In genomic region chr10:111530398-111530797, GRCm38 (mm10) we compare ENCODE assay signal across 24 mouse cellular contexts. TPM values are rescaled to one million over a fixed set of nuclear protein-coding genes. Genes with fewer than 3 reads are reported as not detected.
DNase-seq lines count a peak whose midpoint lies in the region; ATAC-seq and TF ChIP-seq lines count a peak whose summit lies in the region.
"Had no signal": no experiment of that assay in that cellular context is flagged by ENCODE, and none has a peak within 500 bp of the region (broad histone marks: within the 10 kb centered on the region; RNA-seq: fewer than 3 reads in every experiment).

No protein-coding gene starts in this region.

- H3K9me3 ChIP-seq in intestine, embryonic 15.5 days = no peaks in the 10 kb centered on the region
- no peaks in the 10 kb centered on the region for H3K9me3 ChIP-seq in intestine, postnatal 0 days (ENCODE audit: control insufficient read depth)
- H3K9me3 ChIP-seq in stomach, embryonic 15.5 days = no peaks in the 10 kb centered on the region
- no peaks in the 10 kb centered on the region for H3K9me3 ChIP-seq in stomach, postnatal 0 days (ENCODE audit: control insufficient read depth, low read length)
- no peaks in the 10 kb centered on the region for H3K9me3 ChIP-seq in liver, embryonic 11.5 days (ENCODE audit: control insufficient read depth, low read length)
- H3K9me3 ChIP-seq: embryonic facial prominence, embryonic 13.5 days; embryonic facial prominence, embryonic 15.5 days; forebrain, embryonic 10.5 days; forebrain, embryonic 12.5 days had no signal

- no peak overlapping the region for H3K27ac ChIP-seq in intestine, embryonic 15.5 days
- H3K27ac ChIP-seq in intestine, postnatal 0 days (ENCODE audit: low read depth, low read length) = no peak overlapping the region
- H3K27ac ChIP-seq in stomach, embryonic 15.5 days = no peak overlapping the region
- H3K27ac ChIP-seq in stomach, postnatal 0 days (replicated peaks) = no peak overlapping the region
- H3K27ac ChIP-seq in liver, embryonic 11.5 days (ENCODE audit: low read depth, low read length) = no peak overlapping the region
- H3K27ac ChIP-seq: embryonic facial prominence, embryonic 13.5 days; embryonic facial prominence, embryonic 15.5 days; forebrain, embryonic 10.5 days; forebrain, embryonic 12.5 days had no signal

- no peaks in the 10 kb centered on the region for H3K27me3 ChIP-seq in intestine, embryonic 15.5 days (replicated peaks)
- H3K27me3 ChIP-seq in intestine, postnatal 0 days (replicated peaks; ENCODE audit: control insufficient read depth, insufficient read depth, low read length) = no peaks in the 10 kb centered on the region
- no peaks in the 10 kb centered on the region for H3K27me3 ChIP-seq in stomach, embryonic 15.5 days (replicated peaks)
- no peaks in the 10 kb centered on the region for H3K27me3 ChIP-seq in stomach, postnatal 0 days (ENCODE audit: control insufficient read depth, insufficient read depth, low read length)
- no peaks in the 10 kb centered on the region for H3K27me3 ChIP-seq in liver, embryonic 11.5 days (replicated peaks; ENCODE audit: control insufficient read depth, insufficient read depth, low read length)
- H3K27me3 ChIP-seq: embryonic facial prominence, embryonic 13.5 days; embryonic facial prominence, embryonic 15.5 days; forebrain, embryonic 12.5 days had no signal

- 0 out of 2 replicates have a peak, but pooled peaks cover 9% of the 10 kb centered on the region for H3K4me1 ChIP-seq in intestine, embryonic 15.5 days (replicated peaks)
- H3K4me1 ChIP-seq in intestine, postnatal 0 days (replicated peaks; ENCODE audit: control insufficient read depth, insufficient read depth, low read length) = no peaks in the 10 kb centered on the region
- no peaks in the 10 kb centered on the region for H3K4me1 ChIP-seq in stomach, embryonic 15.5 days
- H3K4me1 ChIP-seq in stomach, postnatal 0 days (replicated peaks; ENCODE audit: control insufficient read depth, insufficient read depth) = no peaks in the 10 kb centered on the region
- H3K4me1 ChIP-seq in liver, embryonic 11.5 days (replicated peaks; ENCODE audit: control insufficient read depth, insufficient read depth, low read length) = no peaks in the 10 kb centered on the region
- H3K4me1 ChIP-seq: forebrain, embryonic 12.5 days had no signal

- no peak for TF ChIP-seq EP300 in stomach, postnatal 0 days (optimal IDR thresholded peaks at IDR 0.05)

- no peaks in the 10 kb centered on the region for H3K36me3 ChIP-seq in intestine, embryonic 15.5 days
- no peaks in the 10 kb centered on the region for H3K36me3 ChIP-seq in intestine, postnatal 0 days (ENCODE audit: control insufficient read depth, insufficient read depth)
- H3K36me3 ChIP-seq in stomach, embryonic 15.5 days = no peaks in the 10 kb centered on the region
- no peaks in the 10 kb centered on the region for H3K36me3 ChIP-seq in stomach, postnatal 0 days (ENCODE audit: control insufficient read depth, insufficient read depth, low read length)
- no peaks in the 10 kb centered on the region for H3K36me3 ChIP-seq in liver, embryonic 11.5 days (ENCODE audit: control insufficient read depth, insufficient read depth, low read length)
- H3K36me3 ChIP-seq: embryonic facial prominence, embryonic 13.5 days; embryonic facial prominence, embryonic 15.5 days; forebrain, embryonic 10.5 days; forebrain, embryonic 12.5 days had no signal

- 42% methylated on average over 7 of the region's 7 CpGs for WGBS in intestine, embryonic 15.5 days
- WGBS in intestine, postnatal 0 days = 37% methylated on average over 7 of the region's 7 CpGs
- 48% methylated on average over 7 of the region's 7 CpGs for WGBS in stomach, embryonic 15.5 days
- 51% methylated on average over 7 of the region's 7 CpGs for WGBS in stomach, postnatal 0 days
- 77% methylated on average over 7 of the region's 7 CpGs for WGBS in liver, embryonic 11.5 days

- peak; percentile 72 for ATAC-seq in intestine, embryonic 15.5 days
- ATAC-seq in intestine, postnatal 0 days = peak; percentile 62
- ATAC-seq in stomach, embryonic 15.5 days (ENCODE audit: insufficient read depth, low FRiP score, low read depth) = peak; percentile 65
- peak; percentile 37; the same call in 1 of the 2 replicates for ATAC-seq in stomach, postnatal 0 days (ENCODE audit: low FRiP score, low TSS enrichment)
- no peak for ATAC-seq in liver, embryonic 11.5 days (replicated peaks; ENCODE audit: low FRiP score)
- ATAC-seq: forebrain, embryonic 14.5 days; forebrain, postnatal 0 days had no signal

- H3K4me3 ChIP-seq in intestine, embryonic 15.5 days (replicated peaks) = no peak overlapping the region
- no peak overlapping the region for H3K4me3 ChIP-seq in intestine, postnatal 0 days (ENCODE audit: low read depth, low read length)
- H3K4me3 ChIP-seq in stomach, embryonic 15.5 days (replicated peaks) = no peak overlapping the region
- H3K4me3 ChIP-seq in stomach, postnatal 0 days (ENCODE audit: low read depth, low read length) = no peak overlapping the region
- H3K4me3 ChIP-seq in liver, embryonic 11.5 days (ENCODE audit: low read depth, low read length) = no peak overlapping the region
- H3K4me3 ChIP-seq: embryonic facial prominence, embryonic 13.5 days; embryonic facial prominence, embryonic 15.5 days; erythroblast, embryonic 14.5 days; forebrain, embryonic 10.5 days; forebrain, embryonic 12.5 days had no signal

- no peak for TF ChIP-seq CTCF in intestine, postnatal 0 days (IDR thresholded peaks at IDR 0.05; ENCODE audit: low read depth)
- TF ChIP-seq CTCF in stomach, postnatal 0 days (IDR thresholded peaks at IDR 0.05; ENCODE audit: low read depth) = no peak

- H3K4me2 ChIP-seq in intestine, embryonic 15.5 days (replicated peaks) = no peak overlapping the region
- H3K4me2 ChIP-seq in intestine, postnatal 0 days (replicated peaks; ENCODE audit: low read depth) = no peak overlapping the region
- no peak overlapping the region for H3K4me2 ChIP-seq in stomach, embryonic 15.5 days
- H3K4me2 ChIP-seq in stomach, postnatal 0 days (replicated peaks; ENCODE audit: low read depth) = no peak overlapping the region
- no peak overlapping the region for H3K4me2 ChIP-seq in liver, embryonic 11.5 days
- H3K4me2 ChIP-seq: embryonic facial prominence, embryonic 13.5 days; embryonic facial prominence, embryonic 15.5 days; forebrain, embryonic 12.5 days had no signal

- no peak for DNase-seq in stomach, postnatal 0 days (ENCODE audit: low spot score)
- no peak for DNase-seq in cerebellum, postnatal 25 days
- no peak for DNase-seq in ovary, postnatal 14 days (ENCODE audit: low spot score)
- DNase-seq in embryo, embryonic 10 days (ENCODE audit: low spot score) = no peak
- DNase-seq in liver, embryonic 11.5 days (ENCODE audit: low spot score) = no peak
- DNase-seq: adrenal gland, adult 2 months; adrenal gland, postnatal 10 days; adrenal gland, postnatal 25 days; cerebellum, adult 11 months; cerebellum, adult 18-20 months; cerebellum, adult 8-10 months; cerebellum, adult 9-11 months; cerebellum, postnatal 14 days; embryo, embryonic 11 days; forebrain, postnatal 0 days had no signal

- no peak overlapping the region for H3K9ac ChIP-seq in intestine, embryonic 15.5 days
- H3K9ac ChIP-seq in intestine, postnatal 0 days (ENCODE audit: low read depth, low read length) = no peak overlapping the region
- H3K9ac ChIP-seq in stomach, embryonic 15.5 days = no peak overlapping the region
- no peak overlapping the region for H3K9ac ChIP-seq in stomach, postnatal 0 days (ENCODE audit: low read length)
- H3K9ac ChIP-seq in liver, embryonic 11.5 days (ENCODE audit: low read depth, low read length) = no peak overlapping the region
- H3K9ac ChIP-seq: embryonic facial prominence, embryonic 13.5 days; embryonic facial prominence, embryonic 15.5 days; forebrain, embryonic 12.5 days; forebrain, postnatal 0 days had no signal

RNA-seq across cellular contexts. Expression of gene Phlda1, which starts 24.3 kb away (rescaled TPM):
- polyA plus RNA-seq in intestine, embryonic 15.5 days (2015; fragmentation: Nextera tagmentation; extraction: Ambion mirVana) = 38.6 and 43.2 TPM in 2 replicates
- polyA plus RNA-seq in intestine, postnatal 0 days (2015; fragmentation: Nextera tagmentation; extraction: Ambion mirVana) = 21.0 and 21.4 TPM in 2 replicates
- 44.7 and 58.3 TPM in 2 replicates for polyA plus RNA-seq in stomach, embryonic 15.5 days (2015; fragmentation: Nextera tagmentation; extraction: Ambion mirVana)
- polyA plus RNA-seq in stomach, postnatal 0 days (2015; fragmentation: Nextera tagmentation; extraction: Ambion mirVana) = 29.6 and 32.3 TPM in 2 replicates
- 15.8 and 16.1 TPM in 2 replicates for polyA plus RNA-seq in liver, embryonic 11.5 days (2014; fragmentation: Nextera tagmentation; extraction: Ambion mirVana)

RNA-seq across cellular contexts. Expression of gene Nap1l1, which starts 57.4 kb away (rescaled TPM):
- polyA plus RNA-seq in intestine, embryonic 15.5 days (2015; fragmentation: Nextera tagmentation; extraction: Ambion mirVana) = 168 and 196 TPM in 2 replicates
- polyA plus RNA-seq in intestine, postnatal 0 days (2015; fragmentation: Nextera tagmentation; extraction: Ambion mirVana) = 62.1 and 64.2 TPM in 2 replicates
- polyA plus RNA-seq in stomach, embryonic 15.5 days (2015; fragmentation: Nextera tagmentation; extraction: Ambion mirVana) = 188 and 214 TPM in 2 replicates
- polyA plus RNA-seq in stomach, postnatal 0 days (2015; fragmentation: Nextera tagmentation; extraction: Ambion mirVana) = 85.1 and 90.6 TPM in 2 replicates
- 313 and 324 TPM in 2 replicates for polyA plus RNA-seq in liver, embryonic 11.5 days (2014; fragmentation: Nextera tagmentation; extraction: Ambion mirVana)
